Mouse (Mus musculus) stomach, postnatal 0 days (tissue): Measurements from ENCODE around the gene Aifm2. TPM values are rescaled to one million over a fixed set of nuclear protein-coding genes. Genes with fewer than 3 reads are reported as not detected.

Source experiments
- ATAC-seq: fragments of 200-750 bp; cut with Nextera tagmentation; 2 replicates; pipeline ENCODE4 v1.8.0; 2017; ENCODE audit not compliant: low FRiP score, low TSS enrichment
- DNase-seq: peaks from one replicate; pipeline ENCODE4 v3.0.0-alpha.2; 2016; ENCODE audit warnings: low spot score
- H3K27ac ChIP-seq: fragments of 300-500 bp; sonication (generic); replicated peaks from 2 replicates; pipeline ENCODE4 v1.5.1; 2014; ENCODE audit warnings: mild to moderate bottlenecking, control low read depth
- H3K27me3 ChIP-seq: fragments of 300-500 bp; sonication (generic); 2 replicates; pipeline ENCODE4 v1.6.1; 2014; ENCODE audit warnings: low read length; ENCODE audit not compliant: control insufficient read depth, insufficient read depth
- H3K36me3 ChIP-seq: fragments of 300-500 bp; sonication (generic); 2 replicates; pipeline ENCODE4 v1.6.1; 2014; ENCODE audit warnings: low read length, mixed read lengths; ENCODE audit not compliant: control insufficient read depth, insufficient read depth
- H3K4me1 ChIP-seq: fragments of 300-500 bp; sonication (generic); replicated peaks from 2 replicates; pipeline ENCODE4 v1.6.1; 2014; ENCODE audit warnings: antibody characterized with exemption; ENCODE audit not compliant: control insufficient read depth, insufficient read depth
- H3K4me2 ChIP-seq: fragments of 300-500 bp; sonication (generic); replicated peaks from 2 replicates; pipeline ENCODE4 v1.6.1; 2014; ENCODE audit warnings: low read depth, mild to moderate bottlenecking, control low read depth, moderate library complexity
- H3K4me3 ChIP-seq: fragments of 300-500 bp; sonication (generic); 2 replicates; pipeline ENCODE4 v1.5.1; 2014; ENCODE audit warnings: low read depth, low read length, control low read depth
- H3K9ac ChIP-seq: fragments of 300-500 bp; sonication (generic); 2 replicates; pipeline ENCODE4 v1.6.1; 2014; ENCODE audit warnings: mild to moderate bottlenecking, low read length, control low read depth, mixed read lengths
- H3K9me3 ChIP-seq: fragments of 300-500 bp; sonication (generic); 2 replicates; pipeline ENCODE4 v1.6.1; 2016; ENCODE audit warnings: low read length; ENCODE audit not compliant: control insufficient read depth
- CTCF ChIP-seq: IDR thresholded peaks from 2 replicates; pipeline ENCODE4 v1.5.1; 2016; ENCODE audit warnings: antibody characterized with exemption, low read depth, mild to moderate bottlenecking, moderate library complexity
- EP300 ChIP-seq: optimal IDR thresholded peaks from 2 replicates; pipeline ENCODE3; 2016; ENCODE audit warnings: antibody characterized with exemption
- WGBS: fragments of 180-500 bp; shearing (Covaris S2); extraction: QIAGEN DNeasy Blood & Tissue Kit; methylation state at CpG from one replicate; pipeline ENCODE4 v1.1.7; 2014; 5-methylcytosine and 5-hydroxymethylcytosine counted together
- polyA plus RNA-seq: library from polyadenylated mRNA; unstranded; fragments of >200 nt; fragmentation: Nextera tagmentation; extraction: Ambion mirVana; gene quantifications from 2 replicates; pipeline ENCODE4 v1.2.1, GENCODE M21; 2015

Aifm2 gene
- polyA plus RNA-seq, 1 experiment from 2014 or later: 9.2 TPM

DNA sequence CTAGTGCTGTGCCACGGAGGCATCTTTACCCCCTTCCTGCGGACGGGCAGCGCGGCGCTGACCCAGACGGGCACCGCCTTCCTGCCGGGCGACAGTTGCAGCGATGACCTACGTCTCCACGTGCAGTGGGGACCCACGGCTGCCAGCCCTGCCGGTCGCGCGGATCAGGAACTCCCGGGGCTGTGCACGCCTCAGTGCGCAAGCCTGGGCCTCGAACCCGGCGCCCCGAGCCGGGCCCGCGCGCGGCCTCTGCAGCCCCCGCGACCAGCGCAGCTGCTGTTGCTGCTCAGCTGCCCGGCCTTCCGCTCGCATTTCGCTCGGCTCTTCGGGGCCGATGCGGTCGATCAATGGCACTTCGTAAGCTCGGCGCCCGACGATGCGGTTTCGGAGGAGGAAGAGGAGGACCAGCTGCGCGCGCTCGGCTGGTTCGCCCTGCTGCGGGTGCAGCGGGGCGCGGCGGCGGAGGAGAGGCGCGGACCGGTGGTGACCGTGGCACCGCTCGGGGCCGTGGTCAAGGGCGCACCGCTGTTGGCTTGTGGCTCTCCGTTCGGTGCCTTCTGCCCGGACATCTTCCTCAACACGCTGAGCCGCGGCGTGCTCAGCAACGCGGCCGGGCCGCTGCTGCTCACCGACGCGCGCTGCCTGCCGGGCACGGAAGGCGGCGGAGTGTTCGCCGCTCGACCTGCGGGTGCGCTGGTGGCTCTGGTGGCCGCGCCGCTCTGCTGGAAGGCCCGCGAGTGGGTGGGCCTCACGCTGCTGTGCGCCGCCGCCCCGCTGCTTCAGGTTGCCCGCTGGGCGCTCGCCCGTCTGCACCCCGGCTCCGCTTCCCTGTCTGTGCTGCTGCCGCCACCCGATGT lies 19.1 kb upstream of the Aifm2 start:
- peak overlapping the region; percentile 99 for H3K4me2 ChIP-seq
- TF ChIP-seq CTCF: no peak
- DNase-seq (peak; percentile 41), ATAC-seq (no peak; the same call in 1 of the 2 replicates)
- H3K27ac ChIP-seq: peak overlapping the region; percentile 40
- H3K4me1 ChIP-seq: peaks cover 5% of the 10 kb centered on the region; the same call in 1 of the 2 replicates
- no peaks in the 10 kb centered on the region for H3K9me3 ChIP-seq
- H3K9ac ChIP-seq: peak overlapping the region; percentile 88
- H3K27me3 ChIP-seq: no peaks in the 10 kb centered on the region
- H3K4me3 ChIP-seq: peak overlapping the region; percentile 97
- WGBS: under 1% methylated on average over 85 of the region's 111 CpGs
- peaks cover 15% of the 10 kb centered on the region for H3K36me3 ChIP-seq

GRCm38 (mm10) chr10:61696560-61696823 lies 18.6 kb upstream of the Aifm2 start:
- no peak for TF ChIP-seq EP300
- ATAC-seq (no peak), DNase-seq (no peak)
- Histone ChIP-seq H3K4me3 (peak overlapping the region; percentile 97), H3K9ac (peak overlapping the region; percentile 88), H3K9me3 (no peaks in the 10 kb centered on the region), H3K36me3 (peaks cover 12% of the 10 kb centered on the region), H3K27me3 (no peaks in the 10 kb centered on the region), H3K27ac (no peak overlapping the region), H3K4me2 (peak overlapping the region; percentile 99), H3K4me1 (peaks cover 5% of the 10 kb centered on the region; the same call in 1 of the 2 replicates)
- WGBS: 16% methylated on average over 19 of the region's 19 CpGs

DNA sequence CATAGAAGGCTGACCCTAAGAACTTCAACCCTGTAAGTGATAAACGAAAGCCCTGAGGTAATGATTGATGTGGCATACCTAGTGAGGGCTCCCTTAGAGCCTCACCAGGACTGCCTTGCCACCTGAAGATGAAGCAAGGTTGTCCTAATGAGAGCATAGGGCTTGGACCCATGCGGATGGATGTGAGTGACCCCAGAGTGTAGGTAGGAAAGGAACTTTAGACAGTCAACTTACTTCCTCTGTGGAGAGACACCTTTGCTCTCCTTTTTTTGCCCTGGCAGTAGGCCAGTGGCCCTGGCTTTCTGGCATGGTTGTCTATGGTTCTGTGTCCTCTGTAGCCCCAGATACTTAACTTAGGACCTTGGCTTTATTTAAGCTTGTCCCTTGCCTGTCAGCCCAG lies 18.0 kb upstream of the Aifm2 start:
- Histone ChIP-seq H3K4me2 (peak overlapping the region; percentile 99), H3K4me3 (no peak overlapping the region; the same call in 1 of the 2 replicates), H3K36me3 (peaks cover 10% of the 10 kb centered on the region), H3K27ac (no peak overlapping the region), H3K9me3 (no peaks in the 10 kb centered on the region), H3K4me1 (peaks cover 5% of the 10 kb centered on the region; the same call in 1 of the 2 replicates), H3K9ac (no peak overlapping the region), H3K27me3 (no peaks in the 10 kb centered on the region)
- ATAC-seq (no peak), DNase-seq (no peak)
- 80% methylated on average over 2 of the region's 2 CpGs for WGBS
- TF ChIP-seq EP300 (no peak), CTCF (no peak)

- H3K27me3 ChIP-seq: no peaks in the 10 kb centered on the region
- ATAC-seq (no peak), DNase-seq (no peak)
- TF ChIP-seq EP300 (no peak), CTCF (no peak)
- no peaks in the 10 kb centered on the region for H3K4me1 ChIP-seq
- no peak overlapping the region for H3K4me2 ChIP-seq
- H3K27ac ChIP-seq: no peak overlapping the region
- H3K9me3 ChIP-seq: no peaks in the 10 kb centered on the region
- 76% methylated on average over 4 of the region's 4 CpGs for WGBS
- no peak overlapping the region for H3K9ac ChIP-seq
- no peak overlapping the region for H3K4me3 ChIP-seq
- peaks cover 4% of the 10 kb centered on the region; the same call in 1 of the 2 replicates for H3K36me3 ChIP-seq
Observed at GRCm38 (mm10) chr10:61704663-61705062, 10.4 kb upstream of the Aifm2 start.

DNA sequence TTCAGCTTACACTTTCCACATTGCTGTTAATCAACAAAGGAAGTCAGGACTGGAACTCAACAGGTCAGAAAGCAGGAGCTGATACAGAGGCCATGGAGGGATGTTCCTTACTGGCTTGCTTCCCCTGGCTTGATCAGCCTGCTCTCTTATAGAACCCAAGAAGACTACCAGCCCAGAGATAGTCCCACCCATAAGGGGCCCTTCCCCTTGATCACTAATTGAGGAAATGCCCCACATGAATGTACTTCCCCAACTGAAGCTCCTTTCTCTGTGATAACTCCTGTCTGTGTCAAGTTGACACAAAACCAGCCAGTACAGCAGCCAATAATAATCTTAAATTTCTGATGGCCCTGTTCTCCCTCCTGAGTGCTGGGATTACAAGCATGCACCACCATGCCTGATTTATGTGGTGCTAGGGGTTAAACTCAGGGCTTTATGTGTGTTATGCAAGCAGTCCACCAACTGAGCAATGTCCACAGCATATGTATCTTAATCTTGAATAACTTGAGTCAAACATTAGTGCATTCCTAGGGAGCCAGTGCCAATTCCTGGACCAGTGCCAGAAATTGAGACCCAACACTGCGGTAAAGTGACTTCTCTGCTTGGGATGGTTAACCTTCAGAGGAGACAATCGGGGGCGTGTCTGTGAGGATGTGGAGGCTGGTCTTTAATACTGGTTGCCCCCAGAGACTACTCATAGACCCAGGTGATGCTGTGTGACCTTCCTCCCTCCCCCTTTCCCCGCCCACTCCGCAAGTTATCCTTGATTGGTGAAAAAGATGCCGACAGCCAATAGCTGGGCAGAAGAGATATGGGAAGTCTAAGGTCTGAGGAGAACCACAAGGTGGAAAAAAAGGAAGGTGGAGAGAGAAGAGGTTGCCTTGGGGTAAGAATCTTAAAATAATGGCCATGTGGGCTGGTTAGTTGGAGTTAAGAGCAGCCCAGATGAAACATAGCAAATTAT lies 8.4 kb upstream of the Aifm2 start:
- Histone ChIP-seq H3K4me1 (no peaks in the 10 kb centered on the region), H3K27ac (no peak overlapping the region), H3K9me3 (no peaks in the 10 kb centered on the region), H3K27me3 (no peaks in the 10 kb centered on the region), H3K4me2 (no peak overlapping the region), H3K9ac (no peak overlapping the region), H3K4me3 (no peak overlapping the region), H3K36me3 (peaks cover 4% of the 10 kb centered on the region; the same call in 1 of the 2 replicates)
- peak; percentile 59 for ATAC-seq
- no peak for TF ChIP-seq CTCF
- TF ChIP-seq EP300: no peak
- DNase-seq: no peak
- 70% methylated on average over 6 of the region's 6 CpGs for WGBS
